Mouse (Mus musculus): Measurements from ENCODE around the gene Galns.

The Galns gene

GRCm38 (mm10) chr8:122611295-122612133 is at the start of gene Galns, which contains the start of gene Trappc2l:
Gene Galns, minus strand, starts transcription at chr8:122611463.
Gene Trappc2l, plus strand, starts transcription at chr8:122611640.
- peak; percentile 95 for DNase-seq

GRCm38 (mm10) chr8:122660022-122660421 is 48.8 kb upstream of the Galns start:
- peak; percentile 51 for DNase-seq

- no peak for DNase-seq
Measured at GRCm38 (mm10) chr8:122658807-122659160, 47.5 kb upstream of the Galns start.

- no peak for DNase-seq
Measured at GRCm38 (mm10) chr8:122658149-122658806, 47.0 kb upstream of the Galns start.

- peak; percentile 29 for DNase-seq
Measured at GRCm38 (mm10) chr8:122656056-122656999, 45.1 kb upstream of the Galns start.

GRCm38 (mm10) chr8:122654768-122655167 is 43.5 kb upstream of the Galns start:
- DNase-seq = peak; percentile 75

GRCm38 (mm10) chr8:122652643-122653042 is 41.4 kb upstream of the Galns start:
- no peak for DNase-seq

GRCm38 (mm10) chr8:122651326-122651921 is 40.2 kb upstream of the Galns start:
- no peak for DNase-seq

- no peak for DNase-seq
Measured at GRCm38 (mm10) chr8:122648192-122648970, 37.1 kb upstream of the Galns start.

GRCm38 (mm10) chr8:122646337-122646736 is 35.1 kb upstream of the Galns start:
- DNase-seq = no peak

- no peak for DNase-seq
Measured at GRCm38 (mm10) chr8:122644175-122644954, 33.1 kb upstream of the Galns start.

- DNase-seq = no peak
Measured at GRCm38 (mm10) chr8:122642071-122642470, 30.8 kb upstream of the Galns start.

- DNase-seq = no peak
Measured at GRCm38 (mm10) chr8:122641406-122641805, 30.1 kb upstream of the Galns start.

- DNase-seq = no peak
Measured at GRCm38 (mm10) chr8:122640825-122641224, 29.6 kb upstream of the Galns start.

GRCm38 (mm10) chr8:122639521-122640248 is 28.4 kb upstream of the Galns start:
- DNase-seq = peak; percentile 59

- DNase-seq = no peak
Measured at GRCm38 (mm10) chr8:122638601-122639000, 27.3 kb upstream of the Galns start.

GRCm38 (mm10) chr8:122637230-122637629 is 26.0 kb upstream of the Galns start:
- DNase-seq = no peak

- DNase-seq = no peak
Measured at GRCm38 (mm10) chr8:122636803-122637175, 25.5 kb upstream of the Galns start.

GRCm38 (mm10) chr8:122635878-122636802 is 24.9 kb upstream of the Galns start:
- no peak for DNase-seq

All from kidney, adult 18-20 months (tissue).